Mouse (Mus musculus): ENCODE results near the gene Zfp422.
A peak's percentile ranks its signal among the peaks of the same experiment; 100 is the strongest.

Gene Zfp422

DNA sequence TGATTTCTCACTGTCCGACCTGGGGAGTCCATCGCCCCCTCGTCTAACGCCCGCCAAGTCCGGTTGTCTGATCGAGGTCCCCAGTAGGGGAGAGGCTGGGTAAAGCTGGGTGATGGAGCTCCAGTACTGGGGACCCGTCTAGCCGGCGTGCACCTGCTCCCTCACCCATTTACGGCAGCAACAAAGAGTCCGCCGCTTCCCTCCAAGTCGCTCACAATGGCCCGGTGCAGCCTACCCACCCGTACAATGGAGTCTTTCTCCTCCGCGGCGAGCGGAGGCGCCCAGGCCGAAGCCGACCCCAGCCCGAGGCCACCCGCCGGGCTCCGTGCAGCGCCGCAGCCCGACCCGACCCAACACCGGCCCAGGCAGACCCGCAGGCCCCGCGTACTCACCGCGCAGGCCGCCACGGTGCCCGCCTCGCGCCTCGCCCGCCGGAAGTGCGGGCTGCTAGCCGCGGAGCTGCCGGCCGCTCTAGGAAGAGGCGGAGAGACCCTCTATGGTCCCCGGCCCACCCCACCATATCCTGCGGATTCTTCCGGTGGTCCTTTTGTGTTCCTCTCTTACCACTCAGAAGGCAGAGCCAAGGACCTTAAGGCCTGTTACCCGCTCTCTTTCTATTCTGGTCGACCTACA is at the start of gene Zfp422:
Zfp422 (minus strand) TSS at position 461 of the 633 bp plus-strand sequence.
- DNase-seq (ENCODE audit: low read depth, low spot score) = peak; percentile 71
- no peaks in the 10 kb centered on the region for H3K27me3 ChIP-seq (ENCODE audit: control insufficient read depth, insufficient read depth, low read length, poor library complexity, severe bottlenecking)

DNA sequence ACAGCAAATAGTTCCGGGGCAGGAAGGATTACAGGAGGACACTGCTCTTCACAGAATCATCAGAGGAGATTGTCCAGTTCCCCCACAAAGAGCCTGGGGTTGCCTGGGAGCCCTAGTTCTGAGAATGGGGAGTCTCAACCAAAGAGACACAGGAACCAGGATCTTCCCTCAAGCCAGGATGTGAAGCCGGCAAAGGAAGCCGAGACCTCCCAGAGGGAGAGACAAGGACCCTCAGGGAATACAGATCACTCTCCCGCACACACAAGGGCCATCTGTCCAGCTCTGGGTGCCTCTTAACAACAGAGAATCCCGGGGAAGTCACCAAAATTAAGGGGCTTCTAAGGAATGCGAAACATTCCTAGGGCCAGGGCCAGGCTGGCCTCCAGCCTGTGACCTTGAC is 48.5 kb upstream of the Zfp422 start:
- no peak for DNase-seq (ENCODE audit: low read depth, low spot score)
- Histone ChIP-seq H3K27me3 (ENCODE audit: control insufficient read depth, insufficient read depth, low read length, poor library complexity, severe bottlenecking) (no peaks in the 10 kb centered on the region), H3K36me3 (ENCODE audit: control insufficient read depth, insufficient read depth, low read length, poor library complexity, severe bottlenecking) (no peaks in the 10 kb centered on the region)

More for the DNA sequence above, at the start of gene Zfp422:
- H3K36me3 ChIP-seq (ENCODE audit: control insufficient read depth, insufficient read depth, low read length, poor library complexity, severe bottlenecking) = 0 out of 2 replicates have a peak, but pooled peaks cover 3% of the 10 kb centered on the region

DNA sequence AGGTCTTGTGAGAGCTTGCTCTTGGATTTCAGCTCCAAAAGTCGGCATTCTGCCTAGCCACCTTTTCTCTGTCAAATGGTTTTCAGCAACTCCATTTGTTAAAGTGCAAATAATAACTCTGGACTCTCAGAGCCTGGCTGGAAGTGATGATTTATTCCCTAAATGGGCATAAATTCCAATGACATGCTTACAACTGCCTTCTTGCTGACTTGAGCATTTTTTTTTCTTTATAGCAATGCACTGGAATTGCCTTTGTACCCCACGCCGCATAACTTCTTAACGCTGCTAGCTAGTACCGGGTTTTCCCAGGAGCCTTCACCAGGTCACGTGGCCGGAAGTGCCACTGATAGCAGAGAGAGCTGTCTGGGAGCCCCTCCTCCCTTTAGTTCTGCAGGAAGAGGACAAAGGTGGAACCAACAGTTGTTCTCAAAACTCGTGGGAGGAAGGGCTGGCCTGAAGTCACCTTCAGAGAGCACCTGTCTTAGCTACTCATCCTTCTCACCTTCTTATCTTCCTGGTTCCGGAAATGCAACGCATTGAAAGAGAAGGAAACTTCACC is 47.6 kb upstream of the Zfp422 start:
- no peaks in the 10 kb centered on the region for H3K36me3 ChIP-seq (ENCODE audit: control insufficient read depth, insufficient read depth, low read length, poor library complexity, severe bottlenecking)
- DNase-seq (ENCODE audit: low read depth, low spot score) = no peak
- no peaks in the 10 kb centered on the region for H3K27me3 ChIP-seq (ENCODE audit: control insufficient read depth, insufficient read depth, low read length, poor library complexity, severe bottlenecking)

DNA sequence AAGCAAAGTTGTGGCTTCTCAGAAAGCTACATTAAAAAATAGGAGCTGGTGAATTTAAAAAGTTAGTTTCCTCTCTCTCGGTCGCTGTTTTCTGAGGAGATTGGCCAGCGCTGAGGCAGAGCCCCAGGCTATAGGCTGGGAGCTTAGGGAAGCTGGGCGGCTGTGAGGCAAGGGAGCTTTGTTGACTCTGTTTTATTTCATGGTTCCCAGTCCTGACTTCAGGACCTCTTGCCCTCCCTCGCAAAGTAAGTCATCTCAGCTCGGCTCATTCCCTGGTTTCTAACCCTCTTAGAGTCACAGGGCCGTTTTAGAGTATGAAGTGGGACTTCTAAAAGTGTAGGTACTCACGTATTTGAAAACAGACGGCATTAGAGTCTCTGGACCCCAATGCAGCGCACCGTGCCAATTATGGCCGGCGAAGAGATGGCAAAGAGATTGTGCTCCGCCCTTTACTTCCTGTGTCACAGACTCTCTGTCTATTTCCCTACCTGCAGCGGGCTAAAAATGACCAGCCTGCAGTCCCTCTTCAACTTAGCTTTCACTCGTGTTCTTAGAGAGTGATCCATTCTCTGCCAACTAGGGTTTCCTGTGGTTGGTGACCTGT is 45.6 kb upstream of the Zfp422 start:
- peak; percentile 41 for DNase-seq (ENCODE audit: low read depth, low spot score)
- Histone ChIP-seq H3K27me3 (ENCODE audit: control insufficient read depth, insufficient read depth, low read length, poor library complexity, severe bottlenecking) (no peaks in the 10 kb centered on the region), H3K36me3 (ENCODE audit: control insufficient read depth, insufficient read depth, low read length, poor library complexity, severe bottlenecking) (no peaks in the 10 kb centered on the region)

DNA sequence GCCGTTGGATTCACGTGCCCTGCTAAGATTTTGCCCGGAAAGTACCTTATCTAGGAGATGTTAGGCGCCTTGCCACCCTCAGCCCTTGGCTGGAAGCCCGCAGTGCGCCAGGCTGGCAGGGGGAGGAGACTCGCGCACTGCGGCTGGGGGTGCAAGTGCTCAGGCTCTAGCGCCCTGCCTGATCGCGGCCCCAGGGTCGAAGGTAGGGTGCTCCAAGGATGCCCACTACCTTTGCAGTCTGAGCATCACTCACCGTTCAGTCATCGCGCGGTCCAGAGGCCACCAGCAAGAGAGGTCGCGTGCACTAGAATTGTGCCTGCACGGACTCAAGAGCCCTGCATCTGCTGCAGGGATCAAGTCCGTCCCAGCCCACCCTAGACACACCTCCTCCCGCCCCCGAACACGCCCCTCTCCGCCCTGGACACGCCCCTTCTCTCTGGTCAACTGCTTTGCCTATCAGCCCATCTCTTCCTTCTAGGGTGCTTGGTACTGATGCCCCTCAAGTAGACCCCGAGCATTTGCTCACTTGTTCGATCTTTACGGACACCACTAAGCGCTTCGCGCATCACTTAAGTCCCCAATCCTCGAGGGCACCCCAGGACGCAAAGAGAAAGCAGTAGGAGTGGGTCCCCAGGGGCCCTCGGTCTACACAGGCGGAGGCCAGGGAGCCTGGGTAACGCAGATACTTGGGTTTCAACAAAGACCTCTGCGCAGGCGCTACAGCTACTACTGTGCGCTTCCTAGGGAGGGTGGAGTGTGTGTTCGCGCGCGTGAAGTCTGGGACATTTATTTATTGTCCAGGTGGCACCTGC is 44.9 kb upstream of the Zfp422 start, which contains the start of gene Rassf4:
Rassf4 (minus strand) TSS at position 482 of the 812 bp plus-strand sequence.
- H3K27me3 ChIP-seq (ENCODE audit: control insufficient read depth, insufficient read depth, low read length, poor library complexity, severe bottlenecking) = no peaks in the 10 kb centered on the region
- DNase-seq (ENCODE audit: low read depth, low spot score) = peak; percentile 90
- no peaks in the 10 kb centered on the region for H3K36me3 ChIP-seq (ENCODE audit: control insufficient read depth, insufficient read depth, low read length, poor library complexity, severe bottlenecking)

GRCm38 (mm10) chr6:116672349-116672748 is 43.5 kb upstream of the Zfp422 start:
- H3K27me3 ChIP-seq (ENCODE audit: control insufficient read depth, insufficient read depth, low read length, poor library complexity, severe bottlenecking) = no peaks in the 10 kb centered on the region
- no peak for DNase-seq (ENCODE audit: low read depth, low spot score)
- H3K36me3 ChIP-seq (ENCODE audit: control insufficient read depth, insufficient read depth, low read length, poor library complexity, severe bottlenecking) = no peaks in the 10 kb centered on the region

GRCm38 (mm10) chr6:116671768-116672167 is 43.0 kb upstream of the Zfp422 start:
- DNase-seq (ENCODE audit: low read depth, low spot score) = no peak
- Histone ChIP-seq H3K36me3 (ENCODE audit: control insufficient read depth, insufficient read depth, low read length, poor library complexity, severe bottlenecking) (no peaks in the 10 kb centered on the region), H3K27me3 (ENCODE audit: control insufficient read depth, insufficient read depth, low read length, poor library complexity, severe bottlenecking) (no peaks in the 10 kb centered on the region)

DNA sequence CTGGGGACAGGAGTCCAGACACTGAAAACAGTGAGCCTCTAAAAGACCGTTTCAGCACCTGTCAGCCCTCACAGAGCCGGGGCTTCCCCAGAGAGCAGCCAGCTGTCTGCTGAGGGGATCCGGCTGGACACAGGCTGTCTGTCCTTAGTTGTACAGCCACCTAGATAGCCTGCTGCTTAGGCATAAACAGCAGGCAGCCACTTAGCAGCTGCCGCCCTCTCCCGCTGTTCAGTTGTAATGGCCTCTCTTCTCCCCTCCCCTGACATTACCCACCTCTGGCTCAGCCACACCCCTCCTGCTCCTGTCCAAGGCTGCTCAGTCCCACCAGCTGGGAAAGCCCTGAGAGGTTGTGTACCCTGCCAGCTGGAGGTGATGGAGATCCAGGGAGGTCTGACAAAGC is 42.2 kb upstream of the Zfp422 start:
- H3K36me3 ChIP-seq (ENCODE audit: control insufficient read depth, insufficient read depth, low read length, poor library complexity, severe bottlenecking) = no peaks in the 10 kb centered on the region
- DNase-seq (ENCODE audit: low read depth, low spot score) = no peak
- H3K27me3 ChIP-seq (ENCODE audit: control insufficient read depth, insufficient read depth, low read length, poor library complexity, severe bottlenecking) = no peaks in the 10 kb centered on the region

- H3K27me3 ChIP-seq (ENCODE audit: control insufficient read depth, insufficient read depth, low read length, poor library complexity, severe bottlenecking) = no peaks in the 10 kb centered on the region
Measured at GRCm38 (mm10) chr6:116670144-116670543, 41.3 kb upstream of the Zfp422 start.

DNA sequence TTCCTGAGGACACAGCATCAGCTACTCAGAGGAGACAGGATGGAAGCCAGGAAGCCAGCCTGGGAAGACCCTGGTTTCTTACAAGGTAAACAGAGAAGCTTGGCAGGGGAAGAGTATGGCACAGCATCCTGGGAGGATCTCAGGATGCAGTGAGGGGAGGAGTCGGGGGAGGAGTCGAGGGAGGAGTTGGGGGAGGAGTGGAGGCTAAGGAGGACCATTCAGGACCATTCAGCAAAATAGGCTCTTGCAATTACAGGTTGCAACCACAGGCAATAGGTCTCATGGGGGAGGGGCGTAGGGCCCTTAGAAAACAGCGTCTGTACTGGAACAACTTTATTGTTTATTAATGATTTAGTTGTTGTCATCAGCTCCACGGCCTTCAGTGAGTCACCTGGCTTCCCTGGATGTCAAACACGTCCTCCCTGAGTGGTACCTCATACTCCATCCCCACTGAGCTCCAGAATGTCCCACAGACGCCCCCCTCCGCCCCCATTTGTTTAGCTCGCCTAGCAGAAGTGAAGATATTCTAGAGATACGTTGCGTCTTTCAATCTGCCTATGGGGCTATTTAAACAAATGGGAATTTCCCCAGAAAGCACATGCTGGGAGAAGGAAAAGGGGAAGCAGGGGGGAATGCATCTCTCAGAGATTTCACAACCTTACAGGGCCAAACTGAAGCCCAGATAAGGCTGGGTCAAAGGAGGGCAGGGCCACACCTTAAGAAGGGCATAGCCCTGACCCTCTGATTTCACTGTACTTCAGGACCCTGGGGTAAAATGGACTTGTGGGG is 40.1 kb upstream of the Zfp422 start:
- Histone ChIP-seq H3K36me3 (ENCODE audit: control insufficient read depth, insufficient read depth, low read length, poor library complexity, severe bottlenecking) (no peaks in the 10 kb centered on the region), H3K27me3 (ENCODE audit: control insufficient read depth, insufficient read depth, low read length, poor library complexity, severe bottlenecking) (no peaks in the 10 kb centered on the region)
- DNase-seq (ENCODE audit: low read depth, low spot score) = peak; percentile 27

More at GRCm38 (mm10) chr6:116670144-116670543, 41.3 kb upstream of the Zfp422 start:
- H3K36me3 ChIP-seq (ENCODE audit: control insufficient read depth, insufficient read depth, low read length, poor library complexity, severe bottlenecking) = no peaks in the 10 kb centered on the region
- DNase-seq (ENCODE audit: low read depth, low spot score) = no peak

GRCm38 (mm10) chr6:116667382-116667781 is 38.6 kb upstream of the Zfp422 start:
- H3K27me3 ChIP-seq (ENCODE audit: control insufficient read depth, insufficient read depth, low read length, poor library complexity, severe bottlenecking) = no peaks in the 10 kb centered on the region
- no peaks in the 10 kb centered on the region for H3K36me3 ChIP-seq (ENCODE audit: control insufficient read depth, insufficient read depth, low read length, poor library complexity, severe bottlenecking)
- DNase-seq (ENCODE audit: low read depth, low spot score) = no peak

GRCm38 (mm10) chr6:116666892-116667291 is 38.1 kb upstream of the Zfp422 start:
- Histone ChIP-seq H3K36me3 (ENCODE audit: control insufficient read depth, insufficient read depth, low read length, poor library complexity, severe bottlenecking) (no peaks in the 10 kb centered on the region), H3K27me3 (ENCODE audit: control insufficient read depth, insufficient read depth, low read length, poor library complexity, severe bottlenecking) (no peaks in the 10 kb centered on the region)
- DNase-seq (ENCODE audit: low read depth, low spot score) = no peak

GRCm38 (mm10) chr6:116666085-116666750 is 37.4 kb upstream of the Zfp422 start:
- Histone ChIP-seq H3K27me3 (ENCODE audit: control insufficient read depth, insufficient read depth, low read length, poor library complexity, severe bottlenecking) (no peaks in the 10 kb centered on the region), H3K36me3 (ENCODE audit: control insufficient read depth, insufficient read depth, low read length, poor library complexity, severe bottlenecking) (no peaks in the 10 kb centered on the region)
- no peak for DNase-seq (ENCODE audit: low read depth, low spot score)

GRCm38 (mm10) chr6:116664830-116665229 is 36.0 kb upstream of the Zfp422 start:
- no peak for DNase-seq (ENCODE audit: low read depth, low spot score)
- Histone ChIP-seq H3K27me3 (ENCODE audit: control insufficient read depth, insufficient read depth, low read length, poor library complexity, severe bottlenecking) (no peaks in the 10 kb centered on the region), H3K36me3 (ENCODE audit: control insufficient read depth, insufficient read depth, low read length, poor library complexity, severe bottlenecking) (no peaks in the 10 kb centered on the region)

All from splenic B cell, adult 2 months (primary cell).